ENCODE assay signal across 8 mouse cellular contexts in the genomic region with DNA sequence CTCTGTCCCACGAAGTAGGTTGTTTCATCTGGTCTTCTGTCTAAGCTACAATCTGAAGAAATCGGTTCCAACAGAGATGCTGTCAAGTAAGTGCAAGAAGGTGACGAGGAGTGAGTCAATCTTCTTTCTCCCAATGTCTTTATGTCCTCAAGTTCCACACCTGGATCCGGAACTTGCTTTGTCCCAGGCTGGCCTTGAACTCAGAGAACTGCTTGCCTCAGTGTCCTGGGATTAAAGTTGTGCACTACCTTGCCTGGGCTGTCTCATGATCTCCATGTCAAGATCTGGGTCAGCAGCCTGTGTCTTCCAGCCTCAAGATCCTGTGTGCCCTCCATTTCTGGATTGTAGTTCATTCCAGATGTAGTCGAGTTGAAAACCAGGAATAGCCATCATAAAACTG. TPM values are rescaled to one million over a fixed set of nuclear protein-coding genes. Genes with fewer than 3 reads are reported as not detected.
DNase-seq lines count a peak whose midpoint lies in the region; ATAC-seq and TF ChIP-seq lines count a peak whose summit lies in the region.

A gene (minus strand): TSS at position 101 of the 400 bp plus-strand sequence.

- no peak for TF ChIP-seq POLR2A in ES-Bruce4 (IDR thresholded peaks at IDR 0.05; ENCODE audit: insufficient read depth, low read length)
- TF ChIP-seq POLR2A in limb, embryonic 14.5 days (IDR thresholded peaks at IDR 0.05; ENCODE audit: borderline replicate concordance, extremely low read depth, insufficient read depth, insufficient read length), result no peak

- no peak within 1 kb of the TSS for H3K27ac ChIP-seq in ES-Bruce4 (ENCODE audit: insufficient read depth, low read length)
- peak within 1 kb of the TSS; percentile 73 for H3K27ac ChIP-seq in forebrain, embryonic 12.5 days
- peak within 1 kb of the TSS; percentile 65 for H3K27ac ChIP-seq in limb, embryonic 14.5 days (replicated peaks; ENCODE audit: low read depth, low read length)
- no peak within 1 kb of the TSS for H3K27ac ChIP-seq in stomach, embryonic 14.5 days (ENCODE audit: low read length)

- no peaks in the 10 kb centered on the region for H3K27me3 ChIP-seq in ES-Bruce4 (ENCODE audit: control insufficient read depth, insufficient read depth, low read length, poor library complexity, severe bottlenecking)
- H3K27me3 ChIP-seq in forebrain, embryonic 12.5 days, result no peaks in the 10 kb centered on the region
- no peaks in the 10 kb centered on the region for H3K27me3 ChIP-seq in limb, embryonic 14.5 days (ENCODE audit: control insufficient read depth, insufficient read depth, low read length)
- H3K27me3 ChIP-seq in stomach, embryonic 14.5 days (ENCODE audit: control insufficient read depth, insufficient read depth, low read length), result no peaks in the 10 kb centered on the region

- peak within 1 kb of the TSS; percentile 100 for H3K4me3 ChIP-seq in ES-Bruce4 (ENCODE audit: low read depth, low read length)
- H3K4me3 ChIP-seq in forebrain, embryonic 12.5 days (replicated peaks), result peak within 1 kb of the TSS; percentile 94
- peak within 1 kb of the TSS; percentile 87 for H3K4me3 ChIP-seq in limb, embryonic 14.5 days (replicated peaks; ENCODE audit: low read length)
- peak within 1 kb of the TSS; percentile 95 for H3K4me3 ChIP-seq in stomach, embryonic 14.5 days (ENCODE audit: low read depth, low read length)

- no peaks in the 10 kb centered on the region for H3K4me1 ChIP-seq in ES-Bruce4 (ENCODE audit: control insufficient read depth, insufficient read depth, low read length)
- peaks cover 10% of the 10 kb centered on the region for H3K4me1 ChIP-seq in forebrain, embryonic 12.5 days
- H3K4me1 ChIP-seq in limb, embryonic 14.5 days (ENCODE audit: control insufficient read depth, insufficient read depth, low read length), result peaks cover 10% of the 10 kb centered on the region
- peaks cover 8% of the 10 kb centered on the region for H3K4me1 ChIP-seq in stomach, embryonic 14.5 days (ENCODE audit: control insufficient read depth, insufficient read depth, low read length)

- 87% methylated on average over 5 of the region's 5 CpGs for WGBS in forebrain, embryonic 12.5 days
- WGBS in limb, embryonic 14.5 days, result 85% methylated on average over 5 of the region's 5 CpGs
- 86% methylated on average over 5 of the region's 5 CpGs for WGBS in stomach, embryonic 14.5 days

- no peak for TF ChIP-seq CTCF in ES-Bruce4 (IDR thresholded peaks at IDR 0.05; ENCODE audit: low read depth, low read length)

- H3K9ac ChIP-seq in ES-Bruce4 (ENCODE audit: low read depth, poor library complexity, severe bottlenecking), result peak within 1 kb of the TSS; percentile 81
- peak within 1 kb of the TSS; percentile 96 for H3K9ac ChIP-seq in forebrain, embryonic 12.5 days
- peak within 1 kb of the TSS; percentile 97 for H3K9ac ChIP-seq in limb, embryonic 14.5 days (ENCODE audit: low read depth, low read length, severe bottlenecking)
- H3K9ac ChIP-seq in stomach, embryonic 14.5 days (replicated peaks; ENCODE audit: low read depth, low read length), result peak within 1 kb of the TSS; percentile 88

- H3K36me3 ChIP-seq in ES-Bruce4 (ENCODE audit: control insufficient read depth, insufficient read depth, low read length, poor library complexity, severe bottlenecking), result peaks cover 12% of the 10 kb centered on the region
- peaks cover 18% of the 10 kb centered on the region for H3K36me3 ChIP-seq in forebrain, embryonic 12.5 days (replicated peaks)
- H3K36me3 ChIP-seq in limb, embryonic 14.5 days (ENCODE audit: control insufficient read depth, insufficient read depth, low read length), result peaks cover 16% of the 10 kb centered on the region
- H3K36me3 ChIP-seq in stomach, embryonic 14.5 days (ENCODE audit: control insufficient read depth, insufficient read depth, low read length), result peaks cover 8% of the 10 kb centered on the region; the same call in 1 of the 2 replicates

- H3K9me3 ChIP-seq in ES-Bruce4 (replicated peaks; ENCODE audit: control insufficient read depth, insufficient read depth, low read length, poor library complexity, severe bottlenecking), result no peaks in the 10 kb centered on the region
- no peaks in the 10 kb centered on the region for H3K9me3 ChIP-seq in forebrain, embryonic 12.5 days
- H3K9me3 ChIP-seq in limb, embryonic 14.5 days (ENCODE audit: control insufficient read depth, low read length), result no peaks in the 10 kb centered on the region
- no peaks in the 10 kb centered on the region for H3K9me3 ChIP-seq in stomach, embryonic 14.5 days (ENCODE audit: control insufficient read depth, low read depth, low read length)

- no peak for TF ChIP-seq EP300 in ES-Bruce4 (IDR thresholded peaks at IDR 0.05; ENCODE audit: insufficient read depth, low read depth, low read length)

- ATAC-seq in forebrain, embryonic 12.5 days (ENCODE audit: low FRiP score), result no peak
- no peak for ATAC-seq in limb, embryonic 14.5 days (ENCODE audit: low FRiP score, low read depth)
- no peak for ATAC-seq in stomach, embryonic 14.5 days (ENCODE audit: insufficient number of reproducible peaks, insufficient read depth, low FRiP score, low read depth)

- peak; percentile 15 for DNase-seq in A20 (ENCODE audit: low read depth, low spot score)
- DNase-seq in heart, postnatal 4 days, result no peak
- DNase-seq in limb, embryonic 14.5 days (ENCODE audit: low spot score), result no peak
- no peak for DNase-seq in cerebellum, adult 18-20 months
- no peak for DNase-seq in retina, embryonic 14.5 days (ENCODE audit: low spot score)

- peak within 1 kb of the TSS; percentile 89 for H3K4me2 ChIP-seq in forebrain, embryonic 12.5 days
- peak within 1 kb of the TSS; percentile 56; the same call in 1 of the 2 replicates for H3K4me2 ChIP-seq in limb, embryonic 14.5 days (replicated peaks; ENCODE audit: low read depth, low read length, severe bottlenecking)
- H3K4me2 ChIP-seq in stomach, embryonic 14.5 days (replicated peaks; ENCODE audit: low read depth, low read length), result no peak within 1 kb of the TSS

RNA-seq across cellular contexts. Expression of the gene that starts here (rescaled TPM):
- polyA plus RNA-seq in ES-Bruce4 (2011; ENCODE audit: insufficient read depth, insufficient read length, low read depth, missing spikeins), result 244 and 258 TPM in 2 replicates
- 187 and 188 TPM in 2 replicates for polyA plus RNA-seq in forebrain, embryonic 12.5 days (2016; fragmentation: Nextera tagmentation; extraction: Ambion mirVana)
- total RNA-seq in heart, postnatal 4 days (2021), result 10 to 100 TPM; 83.4 to 93.1 TPM
- polyA plus RNA-seq in limb, embryonic 14.5 days (2012; rRNA removed), result 118 and 202 TPM in 2 replicates
- 141 and 145 TPM in 2 replicates for polyA plus RNA-seq in limb, embryonic 14.5 days (2014; fragmentation: Nextera tagmentation; extraction: Ambion mirVana)
- polyA plus RNA-seq in stomach, embryonic 14.5 days (2014; fragmentation: Nextera tagmentation; extraction: Ambion mirVana), result 137 and 139 TPM in 2 replicates

Comparison
In these comparisons a context has a peak if more than half of its experiments do, and no peak if none do; other contexts are left out.
1. H3K27ac ChIP-seq: peak in forebrain, embryonic 12.5 days (single experiment) and limb, embryonic 14.5 days (single experiment); none in ES-Bruce4 (single experiment) and stomach, embryonic 14.5 days (single experiment).
2. Peak in every context shown above with its lines, with median percentiles within 50 percentile points of each other: H3K4me3 ChIP-seq and H3K9ac ChIP-seq.